Mouse (Mus musculus) liver, embryonic 14.5 days (tissue): Measurements from ENCODE around the gene Cep295nl.

ENCODE experiments used
- CTCF ChIP-seq: IDR thresholded peaks from 2 replicates; pipeline ENCODE4 v1.5.1; 2016; ENCODE audit warnings: antibody characterized with exemption, low read depth, control low read depth
- EP300 ChIP-seq: IDR thresholded peaks from 2 replicates; pipeline ENCODE4 v1.6.1; 2016; ENCODE audit warnings: antibody characterized with exemption, low read depth

DNA sequence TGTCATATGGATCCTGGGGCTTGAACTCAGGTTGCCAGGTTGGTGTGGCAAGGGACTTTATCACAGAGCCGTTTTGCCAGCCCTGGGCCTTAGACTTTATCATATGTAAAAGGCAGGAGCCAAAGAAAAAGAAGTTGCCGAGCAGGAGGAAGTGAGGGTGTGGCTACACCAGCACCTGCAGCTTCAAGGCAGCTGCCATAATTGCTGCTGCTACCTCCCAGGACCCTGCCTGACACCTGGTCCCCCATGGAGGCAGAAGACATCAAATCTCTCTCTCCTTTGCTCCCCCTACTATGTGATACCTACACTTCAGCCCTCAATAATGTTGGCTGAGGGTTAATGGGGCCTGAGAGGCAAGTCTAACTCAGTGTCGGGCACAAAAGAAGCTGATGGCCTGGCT lies 6.1 kb upstream of the Cep295nl start:
- TF ChIP-seq CTCF (no peak), EP300 (no peak)
